ENCODE assay signal across 16 mouse cellular contexts in the genomic region with DNA sequence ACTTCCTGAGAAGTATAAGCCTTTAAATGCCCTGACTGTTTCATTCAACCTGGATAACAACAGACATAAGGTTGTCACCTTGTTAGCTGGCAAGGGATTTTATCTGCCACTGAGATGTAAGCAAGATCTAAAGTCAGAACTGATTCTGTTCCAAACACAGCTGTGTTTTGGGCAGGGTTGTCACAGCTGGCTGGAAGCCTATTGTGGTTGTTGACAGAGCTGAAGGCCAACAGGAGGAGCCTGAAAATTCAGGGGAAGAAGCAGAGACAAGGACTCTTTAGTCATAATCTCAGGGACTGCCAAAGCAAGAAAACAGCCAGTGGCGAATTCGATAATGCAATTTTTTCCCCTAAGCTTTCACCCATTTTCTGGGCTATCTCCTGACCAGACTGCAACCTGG.
DNase-seq lines count a peak whose midpoint lies in the region; ATAC-seq and TF ChIP-seq lines count a peak whose summit lies in the region.
"Had no signal": no experiment of that assay in that cellular context is flagged by ENCODE, and none has a peak within 500 bp of the region (broad histone marks: within the 10 kb centered on the region; RNA-seq: fewer than 3 reads in every experiment).

No protein-coding gene starts in this region.

- H3K36me3 ChIP-seq in hindbrain, postnatal 0 days (ENCODE audit: insufficient read depth, low read length) = no peaks in the 10 kb centered on the region
- H3K36me3 ChIP-seq in hindbrain, embryonic 10.5 days = no peaks in the 10 kb centered on the region
- H3K36me3 ChIP-seq in lung, embryonic 16.5 days (ENCODE audit: control insufficient read depth, insufficient read depth, low read length) = no peaks in the 10 kb centered on the region
- H3K36me3 ChIP-seq in neural tube, embryonic 15.5 days = no peaks in the 10 kb centered on the region
- H3K36me3 ChIP-seq: hindbrain, embryonic 13.5 days; lung, embryonic 15.5 days had no signal

- no peak overlapping the region for H3K27ac ChIP-seq in hindbrain, postnatal 0 days
- H3K27ac ChIP-seq in hindbrain, embryonic 10.5 days = no peak overlapping the region
- H3K27ac ChIP-seq in lung, embryonic 16.5 days (ENCODE audit: low read length) = peak overlapping the region; percentile 59; the same call in 1 of the 2 replicates
- no peak overlapping the region for H3K27ac ChIP-seq in neural tube, embryonic 15.5 days (replicated peaks)
- H3K27ac ChIP-seq: hindbrain, embryonic 13.5 days; lung, embryonic 15.5 days had no signal

- peak; percentile 23 for DNase-seq in hindbrain, postnatal 0 days (ENCODE audit: low spot score)
- no peak for DNase-seq in hindbrain, embryonic 10.5 days (ENCODE audit: low spot score)
- DNase-seq in adrenal gland, adult (ENCODE audit: inconsistent age in 2 of 2, low spot score in 1 of 2) = peak; percentile 35 to 85
- DNase-seq in brain, embryonic 14.5 days (ENCODE audit: low read depth) = peak; percentile 17
- DNase-seq in thymus, postnatal 10 days (ENCODE audit: low spot score in 2 of 2) = no peak
- DNase-seq in frontal cortex, postnatal 10 days (ENCODE audit: low spot score in 2 of 2) = no peak
- DNase-seq: cerebellum, postnatal 10 days; kidney, adult 9 months; left cerebral cortex, postnatal 4 days; thymus, postnatal 36 days had no signal

- no peaks in the 10 kb centered on the region for H3K9me3 ChIP-seq in hindbrain, postnatal 0 days (ENCODE audit: low read length)
- no peaks in the 10 kb centered on the region for H3K9me3 ChIP-seq in hindbrain, embryonic 10.5 days
- no peaks in the 10 kb centered on the region for H3K9me3 ChIP-seq in lung, embryonic 16.5 days (ENCODE audit: control insufficient read depth, low read length)
- H3K9me3 ChIP-seq in neural tube, embryonic 15.5 days (replicated peaks) = no peaks in the 10 kb centered on the region
- H3K9me3 ChIP-seq: hindbrain, embryonic 13.5 days; lung, embryonic 15.5 days had no signal

- no peak overlapping the region for H3K9ac ChIP-seq in hindbrain, postnatal 0 days (replicated peaks; ENCODE audit: low read length)
- no peak overlapping the region for H3K9ac ChIP-seq in lung, embryonic 16.5 days (ENCODE audit: low read length)
- H3K9ac ChIP-seq in neural tube, embryonic 15.5 days (replicated peaks) = no peak overlapping the region
- H3K9ac ChIP-seq: hindbrain, embryonic 13.5 days; lung, embryonic 15.5 days had no signal

- TF ChIP-seq POLR2A in brain, embryonic 14.5 days (IDR thresholded peaks at IDR 0.05; ENCODE audit: borderline replicate concordance, extremely low read depth, insufficient read depth, insufficient read length, poor library complexity, severe bottlenecking) = no peak

- H3K4me3 ChIP-seq in hindbrain, postnatal 0 days (ENCODE audit: low read length) = no peak overlapping the region
- H3K4me3 ChIP-seq in hindbrain, embryonic 10.5 days = no peak overlapping the region
- no peak overlapping the region for H3K4me3 ChIP-seq in lung, embryonic 16.5 days (ENCODE audit: low read length)
- H3K4me3 ChIP-seq in neural tube, embryonic 15.5 days (replicated peaks) = no peak overlapping the region
- H3K4me3 ChIP-seq: hindbrain, embryonic 13.5 days; lung, embryonic 15.5 days; myocyte had no signal

- 64% methylated on average over 2 of the region's 2 CpGs for WGBS in hindbrain, postnatal 0 days
- WGBS in hindbrain, embryonic 10.5 days = 58% methylated on average over 2 of the region's 2 CpGs
- WGBS in lung, embryonic 16.5 days = 55% methylated on average over 2 of the region's 2 CpGs
- WGBS in neural tube, embryonic 15.5 days = 88% methylated on average over 2 of the region's 2 CpGs

- H3K4me2 ChIP-seq in hindbrain, postnatal 0 days (ENCODE audit: low read depth, low read length) = no peak overlapping the region
- no peak overlapping the region for H3K4me2 ChIP-seq in lung, embryonic 16.5 days (ENCODE audit: low read depth, low read length)
- H3K4me2 ChIP-seq in neural tube, embryonic 15.5 days = no peak overlapping the region
- H3K4me2 ChIP-seq: hindbrain, embryonic 13.5 days; lung, embryonic 15.5 days had no signal

- no peaks in the 10 kb centered on the region for H3K27me3 ChIP-seq in hindbrain, postnatal 0 days (ENCODE audit: insufficient read depth, low read length)
- H3K27me3 ChIP-seq in hindbrain, embryonic 10.5 days (ENCODE audit: insufficient read depth, poor library complexity, severe bottlenecking) = no peaks in the 10 kb centered on the region
- H3K27me3 ChIP-seq in lung, embryonic 16.5 days (ENCODE audit: control insufficient read depth, insufficient read depth, low read depth, low read length) = no peaks in the 10 kb centered on the region
- no peaks in the 10 kb centered on the region for H3K27me3 ChIP-seq in neural tube, embryonic 15.5 days (replicated peaks)
- H3K27me3 ChIP-seq: hindbrain, embryonic 13.5 days; lung, embryonic 15.5 days had no signal

- no peak for ATAC-seq in hindbrain, postnatal 0 days
- peak; percentile 54; the same call in 1 of the 2 replicates for ATAC-seq in lung, embryonic 16.5 days (ENCODE audit: low read depth)
- no peak for ATAC-seq in neural tube, embryonic 15.5 days (ENCODE audit: low FRiP score)
- ATAC-seq: CD4-positive, CD25-positive, alpha-beta regulatory T cell, adult 4 months had no signal

- no peak for TF ChIP-seq CTCF in hindbrain, postnatal 0 days (IDR thresholded peaks at IDR 0.05; ENCODE audit: low read depth)
- no peak for TF ChIP-seq CTCF in brain, embryonic 14.5 days (IDR thresholded peaks at IDR 0.05; ENCODE audit: borderline replicate concordance, extremely low read depth, insufficient read depth, insufficient read length)

- H3K4me1 ChIP-seq in hindbrain, postnatal 0 days (ENCODE audit: insufficient read depth, low read length) = no peaks in the 10 kb centered on the region
- H3K4me1 ChIP-seq in hindbrain, embryonic 10.5 days (replicated peaks) = peaks cover 5% of the 10 kb centered on the region; the same call in 1 of the 2 replicates
- no peaks in the 10 kb centered on the region; the same call in 1 of the 2 replicates for H3K4me1 ChIP-seq in lung, embryonic 16.5 days (replicated peaks; ENCODE audit: control insufficient read depth, insufficient read depth, low read length)
- H3K4me1 ChIP-seq in neural tube, embryonic 15.5 days = no peaks in the 10 kb centered on the region
- H3K4me1 ChIP-seq: hindbrain, embryonic 13.5 days had no signal

Comparison
In these comparisons a context has a peak if more than half of its experiments do, and no peak if none do; other contexts are left out.
1. DNase-seq: peak in hindbrain, postnatal 0 days (single experiment), adrenal gland, adult (2 of 2) and brain, embryonic 14.5 days (single experiment); none in hindbrain, embryonic 10.5 days (single experiment), thymus, postnatal 10 days (0 of 2) and frontal cortex, postnatal 10 days (0 of 2).